Mouse (Mus musculus) olfactory bulb, adult 2 months (tissue): ENCODE data around the gene Cdk5. TPM values are rescaled to one million over a fixed set of nuclear protein-coding genes. Genes with fewer than 3 reads are reported as not detected.

Experiments used
- H3K27ac ChIP-seq: fragments of 200-500 bp; 2 replicates; pipeline ENCODE4 v1.5.1; 2012; ENCODE audit warnings: low read depth, low read length; ENCODE audit not compliant: insufficient read depth
- H3K4me1 ChIP-seq: fragments of 200-500 bp; 2 replicates; pipeline ENCODE4 v1.6.1; 2012; ENCODE audit warnings: low read length; ENCODE audit not compliant: control insufficient read depth, insufficient read depth
- H3K4me3 ChIP-seq: fragments of 200-500 bp; 2 replicates; pipeline ENCODE4 v1.5.1; 2012; ENCODE audit warnings: mild to moderate bottlenecking, low read depth, low read length, moderate library complexity; ENCODE audit not compliant: insufficient read depth
- CTCF ChIP-seq: fragments of 200-500 bp; IDR thresholded peaks from 2 replicates; pipeline ENCODE4 v1.5.1; 2012; ENCODE audit warnings: low read depth, mild to moderate bottlenecking, low read length, moderate library complexity; ENCODE audit not compliant: insufficient read depth
- POLR2A ChIP-seq: fragments of 200-500 bp; IDR thresholded peaks from 2 replicates; pipeline ENCODE4 v1.6.1; 2012; ENCODE audit warnings: mild to moderate bottlenecking, low read depth, low read length, moderate library complexity; ENCODE audit not compliant: insufficient read depth
- WGBS: fragments of 180-500 bp; shearing (Covaris S2); methylation state at CpG from one replicate; pipeline ENCODE4 v1.1.7; 2018; 5-methylcytosine and 5-hydroxymethylcytosine counted together
- polyA plus RNA-seq: library from polyadenylated mRNA; stranded (reverse); fragments of >200 nt; gene quantifications from 2 replicates; pipeline ENCODE4 v1.2.4, GENCODE M21; 2012; ENCODE audit warnings: low replicate concordance; ENCODE audit not compliant: missing spikeins, insufficient read depth, insufficient read length

Cdk5 gene
- polyA plus RNA-seq, 1 experiment, result not detected

GRCm38 (mm10) chr5:24393392-24393997 is 29.8 kb downstream of the Cdk5 start, which contains the start of gene Abcb8:
Gene Abcb8 (plus strand): TSS chr5:24393663.
- H3K27ac ChIP-seq, result peak within 1 kb of the TSS; percentile 95
- TF ChIP-seq POLR2A (no peak), CTCF (peak; percentile 42; the same call in 1 of the 2 replicates)
- peak within 1 kb of the TSS; percentile 77 for H3K4me3 ChIP-seq
- WGBS, result 20% methylated on average over 7 of the region's 7 CpGs
- H3K4me1 ChIP-seq, result no peaks in the 10 kb centered on the region

- Histone ChIP-seq H3K4me3 (no peak overlapping the region), H3K4me1 (peaks cover 7% of the 10 kb centered on the region), H3K27ac (no peak overlapping the region)
- TF ChIP-seq POLR2A (no peak), CTCF (no peak)
- WGBS, result 81% methylated on average over 7 of the region's 7 CpGs
Measured at GRCm38 (mm10) chr5:24392724-24393123, 30.6 kb downstream of the Cdk5 start.

GRCm38 (mm10) chr5:24391864-24392263 is 31.5 kb downstream of the Cdk5 start, which contains the start of gene Atg9b:
Gene Atg9b (minus strand): TSS chr5:24392143.
- Histone ChIP-seq H3K27ac (no peak within 1 kb of the TSS), H3K4me3 (no peak within 1 kb of the TSS), H3K4me1 (peaks cover 15% of the 10 kb centered on the region)
- TF ChIP-seq CTCF, result no peak
- TF ChIP-seq POLR2A, result no peak
- 91% methylated on average over 7 of the region's 7 CpGs for whole genome bisulfite sequencing

GRCm38 (mm10) chr5:24389658-24390020 is 33.7 kb downstream of the Cdk5 start:
- Histone ChIP-seq H3K4me1 (peaks cover 16% of the 10 kb centered on the region), H3K27ac (no peak overlapping the region), H3K4me3 (no peak overlapping the region)
- no peak for TF ChIP-seq POLR2A
- no peak for TF ChIP-seq CTCF
- WGBS, result 88% methylated on average over 4 of the region's 4 CpGs

DNA sequence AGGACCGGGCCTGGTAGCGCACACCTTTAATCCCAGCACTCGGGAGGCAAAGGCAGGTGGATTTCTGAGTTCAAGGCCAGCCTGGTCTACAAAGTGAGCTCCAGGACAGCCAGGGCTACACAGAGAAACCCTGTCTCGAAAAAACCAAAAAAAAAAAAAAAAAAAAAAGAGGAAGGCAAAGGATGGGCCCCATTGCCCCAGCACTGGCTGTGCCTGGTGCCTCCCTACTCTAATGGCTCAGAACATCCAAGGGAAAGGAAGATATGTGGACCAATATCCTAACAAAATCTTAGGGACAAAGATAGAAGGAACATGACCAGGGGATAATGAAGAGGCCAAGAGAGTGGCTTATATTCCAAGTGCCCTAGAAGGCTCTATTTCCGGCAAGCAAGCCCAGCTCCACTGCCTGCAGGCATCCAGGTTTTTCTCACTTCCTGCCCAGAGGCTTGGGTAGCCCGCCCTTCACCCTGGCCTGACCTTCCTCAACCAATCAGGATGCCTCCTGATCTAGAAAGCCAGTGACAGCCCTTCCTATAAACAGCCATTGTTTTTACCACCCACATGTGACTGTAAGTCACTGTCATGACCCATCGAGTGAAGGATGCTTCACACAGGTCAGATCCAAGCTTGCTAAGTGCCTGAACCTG is 34.2 kb downstream of the Cdk5 start:
- 77% methylated on average over 7 of the region's 7 CpGs for WGBS
- H3K4me1 ChIP-seq, result peaks cover 21% of the 10 kb centered on the region
- TF ChIP-seq CTCF (no peak), POLR2A (no peak)
- H3K4me3 ChIP-seq, result no peak overlapping the region
- no peak overlapping the region for H3K27ac ChIP-seq

GRCm38 (mm10) chr5:24388246-24388915 is 34.9 kb downstream of the Cdk5 start:
- Histone ChIP-seq H3K27ac (no peak overlapping the region), H3K4me1 (peaks cover 25% of the 10 kb centered on the region), H3K4me3 (peak overlapping the region; percentile 51)
- 31% methylated on average over 26 of the region's 26 CpGs for WGBS
- TF ChIP-seq CTCF (no peak), POLR2A (no peak)

- WGBS, result 1% methylated on average over 73 of the region's 73 CpGs
- peak overlapping the region; percentile 51 for H3K4me3 ChIP-seq
- H3K4me1 ChIP-seq, result peaks cover 30% of the 10 kb centered on the region
- no peak overlapping the region for H3K27ac ChIP-seq
- TF ChIP-seq POLR2A, result no peak
- no peak for TF ChIP-seq CTCF
Measured at GRCm38 (mm10) chr5:24387264-24388241, 35.8 kb downstream of the Cdk5 start.

DNA sequence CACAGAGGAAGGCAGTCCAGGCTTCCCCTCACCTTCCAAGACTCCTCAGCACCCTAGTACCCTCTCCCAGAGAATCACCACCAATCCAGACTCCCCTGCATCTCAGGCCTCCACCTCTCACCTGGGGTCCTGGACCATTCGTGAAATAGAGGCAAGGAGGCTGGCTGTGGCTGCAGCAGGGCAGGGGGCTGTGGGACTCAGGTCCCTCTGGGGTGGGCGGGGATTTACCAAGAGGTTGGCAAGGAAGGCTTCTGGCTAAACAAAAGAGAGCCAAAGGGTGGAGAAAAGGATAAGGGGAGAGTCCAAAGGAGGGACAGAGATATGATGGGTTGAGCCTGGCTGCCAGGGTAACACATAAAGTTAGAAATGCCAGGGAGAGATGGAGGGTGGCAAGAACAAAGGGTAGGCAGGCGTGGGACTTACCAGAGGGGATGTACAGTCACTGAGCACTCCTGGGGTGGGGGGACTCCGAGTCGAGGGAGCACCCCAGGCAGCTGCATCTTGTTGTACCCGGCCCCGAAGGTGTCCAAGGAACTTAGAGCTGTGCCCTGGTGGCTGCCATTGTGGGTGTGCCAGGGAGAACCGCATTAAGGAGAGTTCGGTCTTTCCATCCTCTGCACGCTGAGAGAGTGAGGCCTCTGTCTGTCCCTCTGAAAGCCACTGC is 37.3 kb downstream of the Cdk5 start:
- Histone ChIP-seq H3K4me3 (no peak overlapping the region), H3K27ac (no peak overlapping the region), H3K4me1 (peaks cover 30% of the 10 kb centered on the region)
- TF ChIP-seq POLR2A (no peak), CTCF (no peak)
- 85% methylated on average over 10 of the region's 10 CpGs for WGBS
